14 mouse cellular contexts compared by ENCODE assay signal in genomic region chr1:89152576-89152975, GRCm38 (mm10).
DNase-seq lines count a peak whose midpoint lies in the region.
"Had no signal": no experiment of that assay in that cellular context is flagged by ENCODE, and none has a peak within 500 bp of the region (broad histone marks: within the 10 kb centered on the region; RNA-seq: fewer than 3 reads in every experiment).

No protein-coding gene starts in this region.

- DNase-seq in adrenal gland, adult (ENCODE audit: inconsistent age in 2 of 2, low spot score in 1 of 2) = peak; percentile 56 to 77
- DNase-seq in adrenal gland, adult 18-20 months (ENCODE audit: low spot score in 2 of 2) = no peak
- DNase-seq in heart, postnatal 4 days = peak; percentile 53
- DNase-seq in heart, adult 18-20 months = no peak
- DNase-seq in kidney, adult 8-10 months = peak; percentile 80 to 85
- DNase-seq in kidney, postnatal 36 days = peak; percentile 81 to 85
- no peak for DNase-seq in spleen, postnatal 14 days (ENCODE audit: low spot score in 2 of 2)
- DNase-seq in cerebellum, postnatal 25 days = no peak
- DNase-seq: cerebellum, adult 11-12 months; cerebellum, postnatal 14 days; embryo, embryonic 11 days; gastrocnemius, postnatal 36 days; right cerebral cortex, postnatal 4 days; thymus, postnatal 14 days had no signal

Comparison
In these comparisons a context has a peak if more than half of its experiments do, and no peak if none do; other contexts are left out.
1. DNase-seq: peak in adrenal gland, adult (2 of 2), heart, postnatal 4 days (single experiment), kidney, adult 8-10 months (2 of 2) and kidney, postnatal 36 days (2 of 2); none in adrenal gland, adult 18-20 months (0 of 2), heart, adult 18-20 months (0 of 2), spleen, postnatal 14 days (0 of 2) and cerebellum, postnatal 25 days (0 of 2).